Mouse (Mus musculus): ENCODE measurements around the gene Gadd45a. TPM values are rescaled to one million over a fixed set of nuclear protein-coding genes. Genes with fewer than 3 reads are reported as not detected.
"Not testable (repeated sequence)": the region's sequence is repeated elsewhere in the genome, so short reads cannot be mapped to it uniquely, and the experiment has no call there.

Gadd45a gene
- polyA plus RNA-seq, 1 experiment from 2014 or later, result 18.6 TPM

DNA sequence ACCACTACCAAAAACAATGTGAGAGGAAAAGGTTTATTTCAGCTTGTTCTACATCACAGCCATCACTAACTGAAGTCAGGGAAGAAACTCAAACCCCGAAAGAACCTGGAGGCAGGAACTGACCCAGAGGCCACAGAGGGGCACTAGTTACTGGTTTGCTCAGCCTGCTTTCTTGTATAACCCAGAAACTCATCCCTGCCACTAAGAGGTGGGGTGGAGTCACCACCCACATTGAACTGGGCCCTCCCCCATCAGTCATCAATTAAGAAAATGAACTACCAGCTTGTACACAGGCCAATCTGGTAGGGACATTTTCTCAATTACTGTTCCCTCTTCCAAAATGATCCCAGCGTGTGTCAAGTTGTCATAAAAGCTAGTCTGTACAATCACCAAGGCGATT is 10.6 kb downstream of the Gadd45a start:
- H3K27me3 ChIP-seq (ENCODE audit: low read depth, poor library complexity, severe bottlenecking), result no peaks in the 10 kb centered on the region
- WGBS, result 73% methylated on average over 3 of the region's 3 CpGs
- no peaks in the 10 kb centered on the region for H3K36me3 ChIP-seq
- H3K9me3 ChIP-seq (replicated peaks), result no peaks in the 10 kb centered on the region
- no peak overlapping the region for H3K4me3 ChIP-seq
- peaks cover 17% of the 10 kb centered on the region for H3K4me1 ChIP-seq
- no peak overlapping the region for H3K27ac ChIP-seq
- no peak for DNase-seq (ENCODE audit: low spot score)

DNA sequence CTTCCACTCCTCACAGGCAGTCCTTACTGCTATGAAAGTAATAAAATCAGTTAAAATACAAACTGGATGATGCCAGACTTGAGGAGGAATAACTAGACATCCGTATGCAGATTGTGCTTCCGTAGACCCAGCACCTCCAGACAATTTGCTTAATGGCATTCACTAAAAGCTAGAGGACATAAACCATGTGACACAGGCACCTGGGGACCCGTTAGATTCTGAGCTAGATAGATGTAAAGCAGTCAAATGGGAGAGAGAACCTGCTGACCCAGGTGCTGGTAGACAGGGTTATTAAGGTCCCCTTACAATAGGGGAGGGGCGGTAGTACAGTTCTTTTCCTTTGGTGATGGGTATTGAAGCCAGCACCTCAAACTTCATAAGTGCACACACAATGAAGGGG is 13.5 kb downstream of the Gadd45a start:
- Histone ChIP-seq H3K9me3 (replicated peaks) (no peaks in the 10 kb centered on the region), H3K4me1 (peaks cover 6% of the 10 kb centered on the region), H3K27me3 (ENCODE audit: low read depth, poor library complexity, severe bottlenecking) (no peaks in the 10 kb centered on the region), H3K4me3 (no peak overlapping the region), H3K27ac (no peak overlapping the region), H3K36me3 (no peaks in the 10 kb centered on the region)
- WGBS, result 86% methylated on average over 4 of the region's 4 CpGs
- DNase-seq (ENCODE audit: low spot score), result no peak

DNA sequence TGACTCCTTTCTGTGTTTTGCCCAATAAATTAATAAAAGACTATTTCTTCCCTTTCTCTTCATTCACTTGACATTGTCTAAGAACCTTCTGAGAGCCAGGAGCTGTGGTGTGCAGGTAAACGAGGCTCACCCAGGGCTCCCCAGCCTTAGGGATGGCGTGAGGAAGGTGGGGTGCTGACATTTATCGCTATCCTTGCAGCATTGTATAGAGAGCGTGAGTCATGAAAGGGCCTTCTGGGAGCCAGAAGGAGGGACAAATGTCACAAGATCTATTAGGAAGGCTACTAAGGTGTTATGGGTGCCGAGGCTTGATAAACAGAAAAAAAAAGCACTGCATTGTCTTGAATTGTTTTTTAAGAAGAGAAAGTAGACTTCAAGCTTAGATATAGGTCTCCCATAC is 15.9 kb downstream of the Gadd45a start:
- Histone ChIP-seq H3K9me3 (replicated peaks) (no peaks in the 10 kb centered on the region), H3K4me1 (peaks cover 1% of the 10 kb centered on the region; the same call in 1 of the 2 replicates), H3K36me3 (0 out of 2 replicates have a peak, but pooled peaks cover 2% of the 10 kb centered on the region), H3K27ac (no peak overlapping the region), H3K27me3 (ENCODE audit: low read depth, poor library complexity, severe bottlenecking) (no peaks in the 10 kb centered on the region), H3K4me3 (no peak overlapping the region)
- 90% methylated on average over 5 of the region's 5 CpGs for WGBS
- no peak for DNase-seq (ENCODE audit: low spot score)

DNA sequence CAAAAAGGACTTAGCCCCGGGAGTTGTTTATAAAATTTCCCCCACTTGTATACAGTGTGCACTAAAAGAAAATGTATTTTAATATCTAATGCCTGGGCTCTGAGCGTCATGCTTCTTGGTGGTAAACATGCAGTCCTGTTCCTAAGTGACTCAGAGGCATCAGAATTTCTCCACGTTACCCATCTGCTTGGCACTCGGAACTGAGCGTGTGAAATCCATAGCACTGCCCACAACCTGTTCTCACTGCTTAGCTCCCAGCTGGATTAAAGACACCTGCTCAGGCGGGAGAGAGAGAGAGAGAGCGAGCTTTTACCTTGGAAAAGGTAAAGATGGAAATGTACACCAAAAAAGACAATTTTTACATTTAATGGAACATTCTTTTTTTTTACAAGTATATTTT is 18.3 kb downstream of the Gadd45a start:
- WGBS, result 92% methylated on average over 7 of the region's 7 CpGs
- not testable (repeated sequence) for H3K36me3 ChIP-seq; H3K27ac ChIP-seq; H3K4me3 ChIP-seq; H3K4me1 ChIP-seq; H3K27me3 ChIP-seq (ENCODE audit: low read depth, poor library complexity, severe bottlenecking); H3K9me3 ChIP-seq (replicated peaks); DNase-seq (ENCODE audit: low spot score)

DNA sequence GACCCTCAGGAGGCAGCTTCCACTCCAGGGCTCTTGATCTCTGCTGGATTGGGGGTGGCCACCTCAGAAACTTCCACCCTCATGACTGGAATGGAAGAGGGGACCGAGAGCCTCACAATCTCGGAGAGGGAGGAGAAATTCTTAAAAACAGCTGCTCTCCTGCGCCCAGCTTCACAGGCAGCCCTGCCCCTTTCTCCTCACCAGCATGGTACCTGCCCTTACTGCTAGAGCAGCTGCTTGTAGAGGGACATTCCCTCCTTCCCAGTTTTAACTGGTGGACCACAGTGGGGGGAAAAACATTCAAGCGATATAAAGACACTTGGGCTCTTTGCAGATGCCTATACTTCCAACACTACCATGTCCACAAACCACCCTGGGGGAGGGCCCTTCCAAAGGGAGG is 18.9 kb downstream of the Gadd45a start:
- H3K27me3 ChIP-seq (ENCODE audit: low read depth, poor library complexity, severe bottlenecking), result no peaks in the 10 kb centered on the region
- H3K36me3 ChIP-seq, result 0 out of 2 replicates have a peak, but pooled peaks cover 2% of the 10 kb centered on the region
- 71% methylated on average over 4 of the region's 4 CpGs for WGBS
- H3K4me3 ChIP-seq, result no peak overlapping the region
- no peaks in the 10 kb centered on the region for H3K9me3 ChIP-seq (replicated peaks)
- H3K4me1 ChIP-seq, result peaks cover 13% of the 10 kb centered on the region
- no peak overlapping the region for H3K27ac ChIP-seq
- no peak for DNase-seq (ENCODE audit: low spot score)

DNA sequence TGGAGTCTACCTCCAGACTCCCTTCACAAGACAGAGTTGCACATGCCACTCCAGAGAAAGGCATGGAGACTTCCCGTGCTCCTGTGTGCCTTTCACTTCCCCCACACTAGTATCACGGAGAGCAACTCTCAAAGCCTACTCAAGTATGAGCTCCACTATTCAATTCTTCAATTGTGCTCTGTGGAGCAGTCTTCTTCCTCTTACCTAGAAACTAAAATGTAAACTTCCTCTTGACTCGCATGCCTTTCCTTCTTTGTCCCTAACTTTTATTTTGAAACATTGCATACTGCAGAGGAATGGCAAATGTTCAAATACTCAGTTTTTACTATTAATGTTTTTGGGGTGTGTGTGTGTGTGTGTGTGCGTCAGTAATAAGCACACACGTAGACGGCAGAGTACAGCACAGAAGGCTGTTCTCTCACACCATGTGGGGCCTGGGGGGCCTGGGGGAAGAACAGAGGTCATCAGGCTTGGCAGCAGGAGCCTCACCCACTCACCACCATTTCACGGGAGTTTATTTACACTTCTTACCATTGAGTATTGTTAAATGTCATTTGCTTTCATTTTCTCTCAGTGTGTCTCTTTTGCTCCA is 20.6 kb downstream of the Gadd45a start:
- no peak for DNase-seq (ENCODE audit: low spot score)
- Histone ChIP-seq H3K36me3 (0 out of 2 replicates have a peak, but pooled peaks cover 2% of the 10 kb centered on the region), H3K4me3 (no peak overlapping the region), H3K9me3 (replicated peaks) (no peaks in the 10 kb centered on the region), H3K4me1 (peaks cover 13% of the 10 kb centered on the region), H3K27me3 (ENCODE audit: low read depth, poor library complexity, severe bottlenecking) (no peaks in the 10 kb centered on the region), H3K27ac (no peak overlapping the region)
- 77% methylated on average over 7 of the region's 7 CpGs for WGBS

DNA sequence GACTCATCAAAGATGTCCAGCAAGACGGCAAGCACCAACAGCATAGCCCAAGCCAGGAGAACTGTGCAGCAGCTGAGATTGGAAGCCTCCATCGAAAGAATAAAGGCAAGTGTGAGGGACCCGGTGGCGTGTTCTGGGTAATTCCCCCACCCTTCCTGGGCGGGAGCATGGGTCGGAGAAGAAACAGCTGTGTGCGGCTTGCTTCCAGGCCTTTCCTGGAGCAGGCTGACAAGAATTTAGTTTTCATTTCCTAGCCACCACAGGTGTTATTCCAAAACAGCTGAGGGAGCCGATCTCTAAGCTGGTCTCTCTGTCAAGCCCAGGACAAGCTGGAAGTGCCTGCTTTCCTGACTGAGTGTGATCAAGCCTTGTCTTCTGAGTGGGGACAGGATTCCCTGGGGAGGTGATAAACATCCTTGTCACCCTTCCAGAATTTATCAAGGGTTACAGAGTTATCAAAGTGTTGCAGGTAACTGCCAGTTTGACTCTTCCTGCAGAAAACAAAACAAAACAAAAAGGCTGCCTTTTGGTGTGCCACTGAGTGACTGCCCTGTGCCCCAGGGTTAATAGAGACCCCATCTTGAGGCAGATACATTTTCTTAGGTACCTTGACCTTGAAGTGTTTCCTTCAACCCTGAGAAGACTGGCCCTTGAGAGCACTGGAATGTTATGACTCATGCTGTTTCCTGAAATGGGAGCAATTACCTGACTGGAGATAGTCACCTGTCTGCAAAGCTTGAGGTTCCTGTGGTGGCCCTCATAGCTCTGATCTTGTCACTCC is 21.3 kb downstream of the Gadd45a start:
- no peak overlapping the region for H3K4me3 ChIP-seq
- 79% methylated on average over 8 of the region's 8 CpGs for WGBS
- no peak for DNase-seq (ENCODE audit: low spot score)
- peaks cover 13% of the 10 kb centered on the region for H3K4me1 ChIP-seq
- H3K27ac ChIP-seq, result no peak overlapping the region
- no peaks in the 10 kb centered on the region for H3K27me3 ChIP-seq (ENCODE audit: low read depth, poor library complexity, severe bottlenecking)
- 0 out of 2 replicates have a peak, but pooled peaks cover 2% of the 10 kb centered on the region for H3K36me3 ChIP-seq
- no peaks in the 10 kb centered on the region for H3K9me3 ChIP-seq (replicated peaks)

DNA sequence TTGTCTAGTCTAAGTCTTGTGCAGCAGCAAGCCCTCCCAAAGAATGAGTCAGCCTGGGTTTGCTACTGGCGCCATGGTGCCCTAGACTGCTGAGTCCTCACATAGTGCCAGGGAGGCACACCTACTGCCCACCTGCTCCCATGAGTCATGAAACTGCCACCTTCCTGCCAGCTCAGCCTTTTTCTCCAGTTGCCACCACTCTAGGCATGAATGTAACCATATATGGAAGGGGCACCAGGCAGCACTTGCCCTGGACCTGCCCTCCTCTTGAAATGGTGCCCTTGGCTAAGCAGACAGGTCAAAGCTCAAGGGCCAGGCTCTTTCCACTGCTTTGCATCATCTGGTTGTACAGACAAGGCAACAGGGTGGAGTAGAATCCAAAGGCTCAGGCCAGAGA is 22.6 kb downstream of the Gadd45a start:
- 87% methylated on average over 1 of the region's 1 CpGs for WGBS
- H3K27ac ChIP-seq, result no peak overlapping the region
- no peak overlapping the region for H3K4me3 ChIP-seq
- no peak for DNase-seq (ENCODE audit: low spot score)
- no peaks in the 10 kb centered on the region for H3K9me3 ChIP-seq (replicated peaks)
- H3K4me1 ChIP-seq, result peaks cover 13% of the 10 kb centered on the region
- H3K27me3 ChIP-seq (ENCODE audit: low read depth, poor library complexity, severe bottlenecking), result no peaks in the 10 kb centered on the region
- H3K36me3 ChIP-seq, result 0 out of 2 replicates have a peak, but pooled peaks cover 2% of the 10 kb centered on the region

DNA sequence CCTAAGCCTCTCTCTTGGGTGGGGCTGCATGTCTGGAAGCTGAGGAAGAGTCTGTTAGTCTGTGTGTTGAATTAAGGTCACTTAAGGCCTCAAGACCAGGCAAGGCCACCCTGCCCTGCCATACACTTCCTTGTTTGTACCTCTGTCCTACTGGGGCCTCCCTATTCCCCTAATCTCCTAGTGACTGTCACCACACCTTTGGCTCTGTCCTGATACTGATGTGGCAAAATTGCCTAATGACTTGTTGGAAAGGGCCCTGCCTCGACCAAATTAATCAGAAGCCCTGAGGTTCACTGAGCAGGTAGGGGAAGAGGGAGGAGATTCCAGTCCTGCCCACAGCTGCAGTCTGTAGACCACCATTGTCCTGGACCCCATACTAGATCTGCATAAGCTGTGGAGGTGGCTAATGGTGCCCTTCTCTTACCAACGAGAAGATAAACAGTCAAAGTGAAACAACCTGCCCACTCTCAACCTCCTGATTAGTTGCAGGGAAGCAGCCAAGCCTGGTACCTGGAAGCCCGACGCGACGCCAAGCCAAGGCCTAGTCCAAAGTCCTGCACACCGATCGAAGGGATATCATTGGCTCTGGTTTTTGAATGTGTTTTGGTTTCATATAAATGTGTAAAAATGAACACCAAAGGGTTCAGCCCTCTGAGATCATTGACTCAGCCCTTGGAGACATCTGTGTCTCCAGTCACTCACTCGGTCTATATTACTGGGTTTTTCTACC is 23.1 kb downstream of the Gadd45a start:
- DNase-seq (ENCODE audit: low spot score), result no peak
- Histone ChIP-seq H3K9me3 (replicated peaks) (no peaks in the 10 kb centered on the region), H3K27me3 (ENCODE audit: low read depth, poor library complexity, severe bottlenecking) (no peaks in the 10 kb centered on the region), H3K4me1 (peaks cover 13% of the 10 kb centered on the region), H3K27ac (no peak overlapping the region), H3K4me3 (no peak overlapping the region), H3K36me3 (0 out of 2 replicates have a peak, but pooled peaks cover 2% of the 10 kb centered on the region)
- WGBS, result 91% methylated on average over 9 of the region's 9 CpGs

DNA sequence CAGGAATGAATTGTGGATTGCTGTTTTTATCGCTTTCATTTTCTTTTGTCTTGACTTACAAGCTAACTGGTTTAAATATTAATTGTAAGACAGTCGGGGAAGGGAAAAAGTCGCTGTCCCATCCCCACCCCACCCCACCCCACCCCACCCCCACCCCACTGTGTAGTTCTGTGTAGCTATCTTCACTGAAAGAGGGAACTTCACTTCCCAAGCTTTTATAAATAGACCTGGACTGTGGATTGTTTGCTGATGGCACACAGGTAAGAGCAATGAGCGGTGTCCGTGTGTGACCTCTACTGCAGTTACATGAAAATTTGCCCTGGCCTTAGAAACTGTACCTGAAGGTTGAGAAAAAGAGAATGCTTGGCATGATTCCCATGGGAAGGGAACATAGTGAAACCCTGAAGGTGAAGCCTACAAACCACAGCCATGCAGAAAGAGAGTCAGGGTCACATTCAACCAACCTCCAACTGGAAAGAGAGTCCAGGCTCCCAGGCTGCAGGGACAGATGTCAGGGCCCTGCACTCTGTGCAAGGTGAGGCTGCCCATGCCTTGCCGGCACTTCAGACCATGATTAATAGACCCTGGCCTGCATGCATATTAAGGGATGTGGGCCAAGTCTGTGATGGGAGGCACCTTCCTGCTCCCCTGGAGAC is 23.8 kb downstream of the Gadd45a start:
- no peaks in the 10 kb centered on the region for H3K27me3 ChIP-seq (ENCODE audit: low read depth, poor library complexity, severe bottlenecking)
- no peak overlapping the region for H3K27ac ChIP-seq
- 90% methylated on average over 6 of the region's 6 CpGs for WGBS
- H3K4me1 ChIP-seq, result peaks cover 13% of the 10 kb centered on the region
- H3K9me3 ChIP-seq (replicated peaks), result no peaks in the 10 kb centered on the region
- no peak overlapping the region for H3K4me3 ChIP-seq
- H3K36me3 ChIP-seq, result 0 out of 2 replicates have a peak, but pooled peaks cover 2% of the 10 kb centered on the region
- DNase-seq (ENCODE audit: low spot score), result no peak

DNA sequence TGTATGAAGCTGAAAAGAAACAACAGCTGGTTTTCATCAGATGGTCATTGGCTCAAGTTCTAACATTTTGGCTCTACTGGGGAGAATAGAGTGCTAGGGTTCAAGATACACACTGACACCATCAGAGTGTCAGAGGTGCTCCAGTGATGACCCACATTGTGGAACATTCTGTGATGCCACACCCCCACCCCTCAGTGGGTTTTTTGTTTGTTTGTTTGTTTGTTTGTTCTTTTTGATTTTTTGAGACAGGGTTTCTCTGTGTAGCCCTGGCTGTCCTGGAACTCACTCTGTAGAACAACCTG is 26.1 kb downstream of the Gadd45a start:
- H3K4me3 ChIP-seq, result no peak overlapping the region
- H3K27ac ChIP-seq, result no peak overlapping the region
- no peak for DNase-seq (ENCODE audit: low spot score)
- H3K36me3 ChIP-seq, result no peaks in the 10 kb centered on the region
- H3K4me1 ChIP-seq, result peaks cover 10% of the 10 kb centered on the region
- H3K9me3 ChIP-seq (replicated peaks), result no peaks in the 10 kb centered on the region
- no peaks in the 10 kb centered on the region for H3K27me3 ChIP-seq (ENCODE audit: low read depth, poor library complexity, severe bottlenecking)

DNA sequence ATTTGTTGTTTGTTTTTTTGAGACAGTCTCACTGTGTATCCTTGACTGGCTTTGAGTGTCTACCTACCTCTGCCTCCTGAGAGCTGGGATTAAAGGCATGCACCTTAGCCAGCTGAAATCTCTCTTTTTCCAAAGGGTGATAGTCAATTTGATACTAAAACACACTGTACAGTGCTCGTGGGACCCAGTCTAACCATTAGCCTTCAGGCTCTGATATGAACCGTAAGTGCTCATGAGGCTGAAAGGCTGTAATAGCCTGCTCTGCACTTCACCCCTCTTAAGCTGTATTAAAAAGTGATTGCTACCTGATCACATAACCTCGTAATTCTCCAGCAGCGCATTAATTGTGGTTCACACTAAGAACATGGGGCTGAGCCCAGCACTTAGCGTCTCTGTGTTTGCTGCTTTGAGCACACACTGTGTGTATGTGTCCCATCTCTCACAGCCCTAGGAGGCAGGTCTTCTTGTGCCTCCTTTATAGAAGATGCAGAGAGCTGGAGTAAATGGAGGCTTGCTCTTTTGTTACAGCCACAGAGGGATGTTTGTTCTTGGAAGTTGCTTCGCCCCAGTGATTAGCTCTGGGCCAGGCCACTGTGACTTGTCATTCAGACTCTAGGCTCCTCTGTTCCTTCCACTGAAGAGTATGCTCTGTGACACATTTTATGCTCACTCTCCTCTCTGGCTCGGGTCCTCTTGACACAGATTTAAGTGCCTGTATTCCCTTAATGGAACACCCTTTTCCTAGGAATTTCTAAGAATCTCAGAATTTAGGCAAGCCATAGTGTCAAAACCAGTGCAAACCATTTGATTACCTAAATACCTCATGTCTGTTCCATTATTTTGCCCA is 26.7 kb downstream of the Gadd45a start:
- 85% methylated on average over 7 of the region's 7 CpGs for WGBS
- no peak for DNase-seq (ENCODE audit: low spot score)
- no peak overlapping the region for H3K27ac ChIP-seq

More for the DNA sequence above, 26.7 kb downstream of the Gadd45a start:
- Histone ChIP-seq H3K36me3 (no peaks in the 10 kb centered on the region), H3K4me1 (peaks cover 4% of the 10 kb centered on the region), H3K9me3 (replicated peaks) (no peaks in the 10 kb centered on the region), H3K27me3 (ENCODE audit: low read depth, poor library complexity, severe bottlenecking) (no peaks in the 10 kb centered on the region), H3K4me3 (no peak overlapping the region)
